Mouse (Mus musculus): ENCODE data around the gene Snx14. TPM values are rescaled to one million over a fixed set of nuclear protein-coding genes. Genes with fewer than 3 reads are reported as not detected.
A peak's percentile ranks its signal among the peaks of the same experiment; 100 is the strongest.

Snx14 gene
- polyA plus RNA-seq, 1 experiment from 2014 or later = 43.4 TPM

- no peak for ATAC-seq
- Histone ChIP-seq H3K4me2 (ENCODE audit: low read length) (no peak overlapping the region), H3K27me3 (ENCODE audit: control insufficient read depth, insufficient read depth, low read depth, low read length) (peaks cover 6% of the 10 kb centered on the region; the same call in 1 of the 2 replicates), H3K4me3 (ENCODE audit: low read depth, low read length) (no peak overlapping the region), H3K9me3 (replicated peaks; ENCODE audit: control insufficient read depth, low read length, poor library complexity, severe bottlenecking) (no peaks in the 10 kb centered on the region), H3K9ac (ENCODE audit: low read depth, low read length) (no peak overlapping the region), H3K4me1 (ENCODE audit: control insufficient read depth, insufficient read depth, low read length) (no peaks in the 10 kb centered on the region), H3K27ac (ENCODE audit: low read length) (no peak overlapping the region), H3K36me3 (ENCODE audit: control insufficient read depth, insufficient read depth, low read length) (no peaks in the 10 kb centered on the region)
- 15% methylated on average over 5 of the region's 5 CpGs for WGBS
Measured at GRCm38 (mm10) chr9:88328666-88329065, 110.1 kb downstream of the Snx14 start.

- WGBS = under 1% methylated on average over 61 of the region's 66 CpGs
- Histone ChIP-seq H3K4me1 (ENCODE audit: control insufficient read depth, insufficient read depth, low read length) (no peaks in the 10 kb centered on the region), H3K27ac (ENCODE audit: low read length) (no peak within 1 kb of the TSS), H3K4me2 (ENCODE audit: low read length) (peak within 1 kb of the TSS; percentile 91), H3K27me3 (ENCODE audit: control insufficient read depth, insufficient read depth, low read depth, low read length) (peaks cover 6% of the 10 kb centered on the region; the same call in 1 of the 2 replicates), H3K9me3 (replicated peaks; ENCODE audit: control insufficient read depth, low read length, poor library complexity, severe bottlenecking) (no peaks in the 10 kb centered on the region), H3K36me3 (ENCODE audit: control insufficient read depth, insufficient read depth, low read length) (no peaks in the 10 kb centered on the region), H3K4me3 (ENCODE audit: low read depth, low read length) (peak within 1 kb of the TSS; percentile 52), H3K9ac (ENCODE audit: low read depth, low read length) (peak within 1 kb of the TSS; percentile 70)
- ATAC-seq = peak; percentile 93
Measured at GRCm38 (mm10) chr9:88326930-88327901, 111.5 kb downstream of the Snx14 start, which contains the start of gene Nt5e. TSS of gene Nt5e (plus strand) at chr9:88327197.

Other genes starting within 250 kb of the Snx14 start
- gene Nt5e, start 111.8 kb downstream of the Snx14 start, polyA plus RNA-seq (2015; fragmentation: Nextera tagmentation; extraction: Ambion mirVana) = 0.92 and 1.5 TPM in 2 replicates
- 0.35 and 0.66 TPM in 2 replicates for gene Gm20537, start 17.7 kb upstream of the Snx14 start, polyA plus RNA-seq (2015; fragmentation: Nextera tagmentation; extraction: Ambion mirVana)
- gene Syncrip, start 43.6 kb upstream of the Snx14 start, polyA plus RNA-seq (2015; fragmentation: Nextera tagmentation; extraction: Ambion mirVana) = 75.2 and 87.6 TPM in 2 replicates
- gene Zfp949, start 109.1 kb upstream of the Snx14 start, polyA plus RNA-seq (2015; fragmentation: Nextera tagmentation; extraction: Ambion mirVana) = 20.0 and 22.4 TPM in 2 replicates
- gene Trim43a, start 141.9 kb upstream of the Snx14 start, polyA plus RNA-seq (2015; fragmentation: Nextera tagmentation; extraction: Ambion mirVana) = not detected in 2 replicates